Mouse (Mus musculus) liver, adult 2 months (tissue): ENCODE data around the gene Ypel1. TPM values are rescaled to one million over a fixed set of nuclear protein-coding genes. Genes with fewer than 3 reads are reported as not detected.

Source experiments
- DNase-seq: peaks from one replicate; pipeline ENCODE4 v3.0.0-alpha.2; 2011; ENCODE audit warnings: low read depth, low spot score; ENCODE audit errors: extremely low read depth
- H3K27ac ChIP-seq: fragments of 200-500 bp; replicated peaks from 2 replicates; pipeline ENCODE4 v1.5.1; 2012; ENCODE audit warnings: low read depth, mild to moderate bottlenecking, control low read depth, inconsistent platforms, low read length; ENCODE audit not compliant: insufficient read depth
- H3K27me3 ChIP-seq: fragments of 200-500 bp; 2 replicates; pipeline ENCODE4 v1.6.1; 2012; ENCODE audit warnings: mild to moderate bottlenecking, moderate library complexity, low read length, inconsistent platforms; ENCODE audit not compliant: control insufficient read depth, insufficient read depth
- H3K36me3 ChIP-seq: fragments of 200-500 bp; 2 replicates; pipeline ENCODE4 v1.6.1; 2012; ENCODE audit warnings: low read length, inconsistent platforms; ENCODE audit not compliant: control insufficient read depth, insufficient read depth
- H3K4me1 ChIP-seq: fragments of 200-500 bp; 2 replicates; pipeline ENCODE4 v1.6.1; 2011; ENCODE audit warnings: low read length; ENCODE audit not compliant: control insufficient read depth, insufficient read depth
- H3K4me3 ChIP-seq: fragments of 200-500 bp; 2 replicates; pipeline ENCODE4 v1.5.1; 2011; ENCODE audit warnings: low read depth, mild to moderate bottlenecking, control low read depth, low read length, moderate library complexity; ENCODE audit not compliant: insufficient read depth
- H3K79me2 ChIP-seq: fragments of 200-500 bp; 2 replicates; pipeline ENCODE4 v1.6.1; 2012; ENCODE audit warnings: inconsistent platforms, mild to moderate bottlenecking, low read length, moderate library complexity; ENCODE audit not compliant: control insufficient read depth, insufficient read depth
- H3K9ac ChIP-seq: fragments of 200-500 bp; 2 replicates; pipeline ENCODE4 v1.6.1; 2012; ENCODE audit warnings: low read depth, mild to moderate bottlenecking, control low read depth, inconsistent platforms, low read length
- CTCF ChIP-seq: fragments of 200-500 bp; IDR thresholded peaks from 2 replicates; pipeline ENCODE4 v1.5.1; 2011; ENCODE audit warnings: low read depth, low read length, control low read depth
- POLR2A ChIP-seq: fragments of 200-500 bp; IDR thresholded peaks from 2 replicates; pipeline ENCODE4 v1.6.1; 2011; ENCODE audit warnings: low read length, control low read depth; ENCODE audit not compliant: insufficient read depth; ENCODE audit errors: extremely low read depth
- WGBS: fragments of 180-500 bp; shearing (Covaris S2); methylation state at CpG from one replicate; pipeline ENCODE4 v1.1.7; 2018; 5-methylcytosine and 5-hydroxymethylcytosine counted together
- polyA plus RNA-seq: library from polyadenylated mRNA; depleted of rRNA; stranded (reverse); fragments of >200 nt; gene quantifications from 2 replicates; pipeline ENCODE4 v1.2.3, GENCODE M21; 2012; rRNA removed
- total RNA-seq: library from RNA; depleted of rRNA; stranded (reverse); fragments of >200 nt; gene quantifications from 2 replicates; pipeline ENCODE4 v1.2.3, GENCODE M21; 2014; rRNA removed

The Ypel1 gene
- 0.34 and 0.55 TPM in 2 replicates for total RNA-seq
- polyA plus RNA-seq = 0.43 and 0.78 TPM in 2 replicates

- Histone ChIP-seq H3K27me3 (no peaks in the 10 kb centered on the region), H3K27ac (no peak within 1 kb of the TSS), H3K36me3 (no peaks in the 10 kb centered on the region), H3K79me2 (no peaks in the 10 kb centered on the region), H3K4me3 (peak within 1 kb of the TSS; percentile 83), H3K4me1 (no peaks in the 10 kb centered on the region), H3K9ac (peak within 1 kb of the TSS; percentile 75)
- TF ChIP-seq CTCF (no peak), POLR2A (0 out of 2 replicates have a peak, but pooled peaks have one; percentile 46)
- DNase-seq = peak; percentile 48
- WGBS = under 1% methylated on average over 75 of the region's 76 CpGs
Observed at GRCm38 (mm10) chr16:17069511-17070443, at the start of gene Ypel1. TSS of gene Ypel1 (plus strand) at chr16:17069696.

GRCm38 (mm10) chr16:17024469-17025148, 44.9 kb upstream of the Ypel1 start:
- WGBS = 44% methylated on average over 3 of the region's 3 CpGs
- H3K36me3 ChIP-seq = peaks cover 41% of the 10 kb centered on the region

DNA sequence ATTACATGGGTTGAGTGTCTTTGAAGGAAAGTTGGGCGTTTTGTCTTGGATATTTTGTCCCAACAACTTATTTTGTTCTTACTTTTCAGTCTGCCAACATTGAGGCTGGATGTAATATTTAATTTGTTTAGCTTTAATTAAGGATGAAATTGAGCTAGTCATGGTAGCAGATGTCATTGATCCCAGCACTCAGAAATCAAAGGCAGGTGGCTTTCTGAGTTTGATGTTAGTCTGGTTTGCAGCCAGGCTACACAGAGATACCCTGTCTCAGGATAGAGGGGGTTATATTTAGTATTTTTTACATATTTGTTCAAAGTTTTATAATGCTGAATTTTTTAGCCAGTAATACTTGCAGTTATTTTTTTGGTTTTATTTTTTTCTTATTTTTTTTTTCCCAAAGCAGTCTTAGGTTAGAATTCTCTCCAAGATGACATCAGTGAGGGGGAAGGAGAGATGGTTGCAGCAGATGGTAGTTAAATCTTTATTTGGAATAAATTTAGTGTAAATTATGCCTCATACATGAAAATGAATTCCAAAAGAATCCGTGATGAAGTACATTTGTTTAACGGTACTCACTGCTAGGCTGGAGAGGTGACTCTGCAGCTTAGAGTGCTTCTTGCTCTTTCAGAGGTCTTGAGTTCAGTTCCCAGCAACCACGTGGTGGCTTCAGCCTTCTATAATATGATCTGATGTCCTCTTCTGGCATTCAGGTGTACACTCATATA, 39.4 kb upstream of the Ypel1 start:
- H3K79me2 ChIP-seq = no peaks in the 10 kb centered on the region
- peaks cover 49% of the 10 kb centered on the region for H3K36me3 ChIP-seq
- no peak for DNase-seq
- no peaks in the 10 kb centered on the region for H3K27me3 ChIP-seq
- H3K9ac ChIP-seq = no peak overlapping the region
- no peak overlapping the region for H3K27ac ChIP-seq
- TF ChIP-seq CTCF (no peak), POLR2A (no peak)
- WGBS = 95% methylated on average over 4 of the region's 4 CpGs
- no peaks in the 10 kb centered on the region for H3K4me1 ChIP-seq
- no peak overlapping the region for H3K4me3 ChIP-seq

More at GRCm38 (mm10) chr16:17024469-17025148, 44.9 kb upstream of the Ypel1 start:
- no peak for TF ChIP-seq CTCF
- TF ChIP-seq POLR2A = no peak
- Histone ChIP-seq H3K4me3 (no peak overlapping the region), H3K79me2 (no peaks in the 10 kb centered on the region; the same call in 1 of the 2 replicates), H3K27ac (no peak overlapping the region), H3K9ac (no peak overlapping the region), H3K4me1 (no peaks in the 10 kb centered on the region; the same call in 1 of the 2 replicates), H3K27me3 (no peaks in the 10 kb centered on the region)
- DNase-seq = peak; percentile 40

GRCm38 (mm10) chr16:17033754-17034153, 35.7 kb upstream of the Ypel1 start:
- no peaks in the 10 kb centered on the region for H3K4me1 ChIP-seq
- H3K79me2 ChIP-seq = no peaks in the 10 kb centered on the region
- DNase-seq = no peak
- TF ChIP-seq POLR2A (no peak), CTCF (no peak)
- no peak overlapping the region for H3K27ac ChIP-seq
- H3K9ac ChIP-seq = no peak overlapping the region
- peaks cover 62% of the 10 kb centered on the region for H3K36me3 ChIP-seq
- no peak overlapping the region for H3K4me3 ChIP-seq
- no peaks in the 10 kb centered on the region for H3K27me3 ChIP-seq
- 100% methylated on average over 2 of the region's 2 CpGs for WGBS

GRCm38 (mm10) chr16:17040716-17041115, 28.8 kb upstream of the Ypel1 start:
- TF ChIP-seq CTCF = no peak
- Histone ChIP-seq H3K9ac (no peak overlapping the region), H3K27ac (no peak overlapping the region), H3K79me2 (no peaks in the 10 kb centered on the region), H3K36me3 (peaks cover 65% of the 10 kb centered on the region), H3K4me3 (no peak overlapping the region), H3K4me1 (no peaks in the 10 kb centered on the region), H3K27me3 (no peaks in the 10 kb centered on the region)
- WGBS = 89% methylated on average over 3 of the region's 3 CpGs
- DNase-seq = no peak
